Mouse (Mus musculus): ENCODE measurements around the gene Trmt44. TPM values are rescaled to one million over a fixed set of nuclear protein-coding genes. Genes with fewer than 3 reads are reported as not detected.

Trmt44 gene
- total RNA-seq (2021): 1 to 10 TPM; 2.1 to 2.2 TPM
- long read RNA-seq, experiment 1, partial matches to known transcripts: 0 of 1 reads
- long read RNA-seq, experiment 1, other reads (novel, unspliced or antisense): 0 of 1 reads
- long read RNA-seq, experiment 2, partial matches to known transcripts: 0 of 1 reads
- long read RNA-seq, experiment 2, other reads (novel, unspliced or antisense): 0 of 1 reads

DNA sequence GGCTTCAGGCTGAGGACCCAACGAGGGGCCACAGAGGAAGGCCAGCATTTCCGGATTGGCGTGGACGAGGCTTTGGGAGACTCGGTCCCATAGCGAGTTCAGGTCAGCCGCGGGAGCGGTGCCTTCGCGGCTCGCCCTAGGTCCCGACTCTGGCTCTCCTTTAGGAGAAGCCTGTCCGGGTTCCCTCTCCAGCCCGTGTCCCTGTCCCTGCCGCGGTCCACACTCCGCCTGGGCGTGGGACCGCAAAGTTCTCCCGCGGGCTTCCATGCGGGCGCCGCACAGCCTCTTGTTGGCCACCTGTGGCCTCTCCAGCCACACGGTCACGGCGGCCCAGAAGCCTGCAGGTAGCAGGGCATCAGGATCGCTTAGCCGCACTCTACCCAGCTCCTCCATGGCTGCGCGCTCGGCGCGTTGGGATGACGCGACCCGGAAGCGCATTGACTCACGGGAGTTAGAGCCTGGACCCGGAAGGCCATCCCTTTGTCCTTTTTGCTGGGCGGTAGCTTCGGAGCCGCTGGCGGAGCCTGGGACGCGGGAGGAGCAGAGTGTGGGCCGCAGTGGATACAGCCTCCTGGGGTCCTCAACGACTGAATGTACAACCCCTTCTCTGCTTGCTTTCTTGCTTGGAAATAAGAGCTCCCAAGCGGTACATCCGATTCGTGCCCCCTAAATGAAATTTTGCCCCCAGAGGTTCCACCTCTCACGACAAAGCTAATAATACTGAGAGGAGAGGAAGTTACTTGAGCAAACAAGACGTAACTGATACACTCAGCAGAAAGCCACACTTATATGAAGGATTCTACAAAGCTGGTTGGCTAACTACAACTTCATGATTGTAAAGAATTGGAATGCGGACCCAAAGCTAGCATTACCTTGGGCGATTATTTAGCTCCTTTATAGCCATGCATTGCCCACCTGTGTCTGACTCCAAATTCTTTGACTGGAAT, at the start of gene Trmt44:
Trmt44 (minus strand) TSS at position 418 of the 947 bp plus-strand sequence.
- peak; percentile 96 for DNase-seq

GRCm38 (mm10) chr5:35623831-35624230, 49.0 kb upstream of the Trmt44 start:
- DNase-seq: no peak

GRCm38 (mm10) chr5:35621114-35621513, 46.2 kb upstream of the Trmt44 start:
- DNase-seq: no peak

GRCm38 (mm10) chr5:35616943-35617342, 42.1 kb upstream of the Trmt44 start:
- DNase-seq: no peak

- DNase-seq: no peak
These were observed 37.9 kb upstream of the Trmt44 start for GRCm38 (mm10) chr5:35612722-35613121.

- DNase-seq: peak in 1 of 2 experiments; percentile 56
These were observed 37.0 kb upstream of the Trmt44 start for GRCm38 (mm10) chr5:35611900-35612299.

DNA sequence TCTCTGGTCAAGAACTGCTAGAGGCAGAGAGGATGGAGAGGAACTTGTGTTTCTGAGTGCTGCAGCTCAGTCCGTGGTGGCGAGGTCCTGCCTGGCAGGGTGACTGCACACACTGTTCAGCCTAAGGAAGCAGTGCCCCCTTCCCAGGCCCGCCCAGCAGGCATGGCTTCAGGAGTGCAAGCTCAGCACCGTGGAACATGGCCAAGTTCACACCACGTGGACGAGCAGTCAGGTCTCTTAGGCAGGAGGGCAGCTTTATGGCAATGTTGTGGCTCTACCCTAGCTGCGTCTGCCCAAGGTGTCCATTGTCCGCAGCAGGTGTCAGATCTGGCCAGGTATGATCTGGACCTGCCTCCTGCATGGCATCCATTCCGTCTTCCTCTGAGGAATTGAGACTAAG, 36.3 kb upstream of the Trmt44 start:
- no peak for DNase-seq

DNA sequence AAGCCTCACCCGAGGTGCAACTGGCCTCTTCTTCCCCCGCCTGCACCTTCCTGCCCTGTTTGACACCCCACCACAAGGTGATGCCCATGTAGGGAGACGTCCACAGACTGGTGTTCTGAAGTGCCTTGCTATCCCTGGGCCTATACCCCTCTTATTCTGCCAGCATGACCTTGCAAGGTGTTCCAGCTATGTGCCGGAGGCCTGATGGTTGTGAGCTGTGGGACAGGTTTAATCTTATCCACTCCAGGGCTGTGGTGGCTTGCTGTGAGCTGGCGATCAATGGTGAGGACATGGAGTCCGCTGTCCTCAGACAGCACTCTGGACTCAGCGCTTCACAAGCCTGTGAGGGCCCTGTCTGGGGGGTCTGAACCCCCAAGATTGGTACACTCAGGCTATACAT, 35.5 kb upstream of the Trmt44 start:
- no peak for DNase-seq

DNA sequence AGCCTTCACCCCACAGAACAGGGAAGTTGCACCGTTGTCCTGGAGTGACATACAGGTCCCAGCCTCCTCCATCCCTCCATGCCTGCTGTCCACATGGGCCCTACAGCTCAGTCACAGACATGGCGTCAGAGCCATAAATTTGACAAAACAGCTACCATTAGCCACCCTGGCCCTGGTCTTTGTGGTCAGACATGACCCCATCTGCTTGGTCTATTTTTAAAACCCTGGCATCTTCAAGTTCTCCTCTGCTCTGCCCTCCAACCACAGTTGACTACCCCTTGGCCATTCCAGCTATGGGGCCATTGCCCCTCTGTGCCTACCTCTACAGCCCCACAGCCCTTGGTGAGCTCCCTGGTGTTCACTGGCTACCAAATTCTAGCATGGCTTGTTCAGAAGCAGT, 35.1 kb upstream of the Trmt44 start:
- DNase-seq: no peak

DNA sequence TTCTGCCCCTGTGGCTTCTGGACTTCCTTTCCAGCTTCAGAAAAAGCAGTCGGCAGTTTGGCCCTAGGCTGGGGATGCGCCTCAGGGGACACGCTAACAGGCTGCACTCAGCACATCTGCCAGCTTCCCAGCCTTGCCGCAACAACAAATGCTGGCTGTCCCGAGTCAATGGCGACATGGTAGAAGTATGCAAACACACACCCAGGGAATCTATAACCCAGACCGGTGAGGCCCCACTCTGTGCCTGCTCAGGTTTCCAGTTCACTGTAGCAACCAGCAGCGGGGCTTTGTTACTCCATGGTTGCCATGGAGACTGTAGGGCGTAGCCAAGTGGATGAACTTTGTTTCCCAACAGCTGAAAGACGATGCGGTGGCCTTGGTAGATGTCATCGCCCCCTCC, 34.5 kb upstream of the Trmt44 start:
- peak; percentile 78 to 89 for DNase-seq

DNA sequence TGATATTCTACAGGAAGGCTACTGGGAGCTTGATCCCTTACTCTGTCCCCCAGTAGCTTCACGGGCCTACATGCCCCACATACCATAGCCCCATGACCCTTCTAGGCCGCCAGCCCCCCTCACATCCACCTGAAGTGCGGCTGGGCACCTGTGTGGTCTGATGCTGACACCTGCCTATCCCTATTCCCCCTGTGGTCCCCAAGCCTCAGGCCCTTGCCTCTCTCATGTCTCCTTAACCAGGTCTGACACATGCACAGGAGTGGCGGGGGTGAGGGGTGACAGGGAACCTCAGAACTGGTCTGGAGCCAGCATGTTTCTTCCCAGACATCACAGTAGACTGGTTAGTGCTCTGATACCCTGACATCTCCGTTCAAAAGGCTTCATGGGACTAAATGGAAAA, 33.7 kb upstream of the Trmt44 start:
- no peak for DNase-seq

DNA sequence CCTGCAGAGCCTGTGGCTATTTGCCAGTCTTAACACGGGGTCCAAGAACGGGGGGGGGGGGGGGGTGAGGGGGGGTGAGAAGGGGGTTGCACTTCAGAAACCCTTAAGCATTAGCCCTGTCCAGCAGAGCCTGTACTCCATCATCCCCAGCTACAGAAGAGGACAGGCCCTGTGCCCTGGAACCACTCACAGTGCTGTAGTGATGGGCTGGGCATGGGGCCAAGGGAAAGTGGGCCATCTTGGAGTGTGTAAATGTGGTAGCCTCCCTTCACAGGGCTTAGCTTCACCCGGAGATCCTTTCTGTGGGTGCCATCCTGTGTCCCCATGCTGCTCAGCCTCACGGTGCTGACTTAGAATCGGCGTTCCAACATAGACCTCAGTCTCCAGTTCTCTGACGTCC, 32.9 kb upstream of the Trmt44 start:
- DNase-seq: peak; percentile 68 to 72

DNA sequence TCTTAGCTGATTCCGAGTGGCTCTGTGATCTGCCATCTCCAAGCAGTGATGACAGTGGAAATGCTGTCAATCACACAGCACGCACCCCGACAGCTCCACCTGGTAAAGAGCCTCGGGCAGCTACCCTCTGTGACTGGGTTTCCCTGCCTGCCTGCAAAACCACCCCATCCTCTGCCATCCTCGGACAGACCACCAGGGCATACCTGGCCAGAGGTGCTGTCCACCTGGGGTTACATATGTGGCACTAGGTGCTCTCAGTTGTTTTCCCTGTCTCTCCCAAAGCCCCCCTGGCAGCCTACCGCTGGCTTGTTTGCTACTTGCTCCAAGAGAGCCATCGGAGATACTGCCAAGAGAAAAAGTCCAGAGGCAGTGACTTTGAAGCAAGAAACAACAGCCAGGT, 31.9 kb upstream of the Trmt44 start:
- DNase-seq: no peak

- DNase-seq: no peak
These were observed 30.5 kb upstream of the Trmt44 start for GRCm38 (mm10) chr5:35605355-35605754.

- peak; percentile 51 to 63 for DNase-seq
These were observed 26.7 kb upstream of the Trmt44 start for GRCm38 (mm10) chr5:35601526-35601925.

GRCm38 (mm10) chr5:35600233-35600632, 25.4 kb upstream of the Trmt44 start:
- peak in 1 of 2 experiments; percentile 63 for DNase-seq

DNA sequence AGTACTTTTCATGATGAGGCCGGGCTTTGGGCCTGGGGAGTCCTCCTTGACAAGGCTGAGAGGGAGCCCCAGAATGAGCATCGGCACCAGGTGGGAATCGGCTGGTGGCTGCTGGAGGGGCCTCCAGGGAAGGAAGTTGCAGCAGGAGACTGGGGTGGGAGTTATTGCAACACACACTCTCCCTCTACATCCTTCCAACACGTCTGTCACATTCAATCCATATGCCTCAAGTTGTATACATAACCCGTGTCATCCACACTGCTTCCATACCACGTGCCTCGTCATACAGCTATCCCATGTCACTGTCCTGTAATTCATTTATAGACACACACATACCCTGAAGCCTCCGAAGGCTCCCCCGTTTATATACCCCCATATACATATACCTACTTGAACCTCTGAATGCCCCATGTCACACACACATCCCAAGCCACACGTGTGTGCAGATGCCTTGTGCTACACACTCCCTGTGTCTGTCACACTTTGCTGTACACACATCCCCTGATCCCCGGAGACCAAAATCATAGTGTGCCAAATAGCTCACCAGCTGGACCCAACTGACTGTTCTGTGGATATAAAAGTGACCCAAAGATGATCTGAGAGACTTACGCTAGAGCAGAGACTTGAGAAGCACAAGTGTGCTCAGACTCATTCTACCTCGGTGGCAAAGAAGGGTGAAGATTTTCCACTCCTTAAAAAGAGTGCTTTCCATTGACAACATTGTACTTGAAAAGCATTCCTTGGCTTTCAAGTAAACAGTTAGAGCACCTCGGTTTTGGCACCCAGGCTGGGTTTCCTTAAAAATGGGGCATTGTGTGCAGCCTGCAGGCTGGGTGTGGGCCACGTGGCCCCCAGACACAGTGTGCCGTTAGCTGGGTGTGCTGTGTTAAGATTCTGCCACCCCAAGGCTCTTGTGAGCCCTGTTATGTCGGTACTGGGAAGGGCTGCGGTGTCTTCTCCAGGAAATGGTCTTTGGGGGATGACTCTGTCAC, 21.6 kb upstream of the Trmt44 start:
- DNase-seq: no peak

DNA sequence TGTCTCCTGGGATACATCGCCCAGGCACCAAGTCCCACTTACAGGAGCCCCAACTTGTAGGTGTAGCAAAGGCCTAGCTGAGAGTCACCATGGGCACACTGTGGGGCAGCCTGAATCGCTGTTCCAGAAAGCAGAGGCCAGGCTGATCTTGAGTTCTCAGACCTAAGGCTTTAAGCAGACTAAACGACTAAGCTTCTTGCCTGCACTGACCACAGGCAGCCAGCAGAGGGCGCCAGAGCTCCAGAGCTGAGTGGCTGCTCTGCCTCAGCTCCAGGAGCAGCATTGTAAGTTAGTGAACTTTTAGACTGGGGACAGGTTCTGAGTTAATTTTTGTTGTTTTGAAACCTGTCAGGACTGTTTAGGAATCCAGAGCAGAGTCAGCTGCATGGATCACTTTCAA, 20.8 kb upstream of the Trmt44 start:
- DNase-seq: peak; percentile 68 to 84

DNA sequence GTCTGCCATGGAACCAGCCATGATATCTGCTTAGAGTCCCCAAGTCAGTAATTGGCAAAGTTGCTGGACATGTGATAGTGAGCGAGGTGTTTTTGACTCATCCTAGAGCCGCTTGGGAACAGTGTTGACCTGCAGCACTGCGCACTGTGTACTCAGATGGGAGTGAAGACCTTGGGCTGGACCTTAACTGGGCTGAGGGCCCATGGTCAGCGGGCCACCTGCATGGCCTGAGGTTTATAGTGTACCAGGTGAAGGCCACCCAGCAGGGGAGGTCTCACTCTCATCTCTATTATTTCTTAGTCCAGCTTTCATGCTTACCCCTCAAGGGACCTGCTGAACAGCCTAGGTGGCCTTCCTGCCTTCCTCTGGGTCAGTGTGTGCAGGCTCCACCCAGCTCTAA, 19.9 kb upstream of the Trmt44 start:
- no peak for DNase-seq

DNA sequence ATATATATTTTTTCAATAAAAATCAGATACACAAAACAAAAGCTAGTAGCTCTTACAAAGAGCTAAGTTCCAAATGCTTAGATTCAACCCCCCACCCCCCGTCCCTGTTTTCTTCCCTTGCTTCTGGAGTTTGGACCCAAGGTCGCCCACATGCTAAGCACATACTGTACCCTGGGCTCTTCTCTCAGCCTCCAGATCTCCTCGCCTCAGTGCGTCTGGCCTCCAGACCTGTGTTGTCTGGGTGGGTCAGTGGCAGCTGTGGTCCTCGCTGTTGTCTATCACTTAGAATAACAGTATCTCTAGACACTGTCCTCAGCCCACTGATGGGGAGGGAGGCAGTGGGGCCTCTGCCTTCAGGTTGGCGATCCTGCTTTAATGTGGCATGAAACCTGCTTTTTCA, 18.4 kb upstream of the Trmt44 start:
- no peak for DNase-seq

GRCm38 (mm10) chr5:35592824-35593223, 18.0 kb upstream of the Trmt44 start:
- DNase-seq: no peak

DNA sequence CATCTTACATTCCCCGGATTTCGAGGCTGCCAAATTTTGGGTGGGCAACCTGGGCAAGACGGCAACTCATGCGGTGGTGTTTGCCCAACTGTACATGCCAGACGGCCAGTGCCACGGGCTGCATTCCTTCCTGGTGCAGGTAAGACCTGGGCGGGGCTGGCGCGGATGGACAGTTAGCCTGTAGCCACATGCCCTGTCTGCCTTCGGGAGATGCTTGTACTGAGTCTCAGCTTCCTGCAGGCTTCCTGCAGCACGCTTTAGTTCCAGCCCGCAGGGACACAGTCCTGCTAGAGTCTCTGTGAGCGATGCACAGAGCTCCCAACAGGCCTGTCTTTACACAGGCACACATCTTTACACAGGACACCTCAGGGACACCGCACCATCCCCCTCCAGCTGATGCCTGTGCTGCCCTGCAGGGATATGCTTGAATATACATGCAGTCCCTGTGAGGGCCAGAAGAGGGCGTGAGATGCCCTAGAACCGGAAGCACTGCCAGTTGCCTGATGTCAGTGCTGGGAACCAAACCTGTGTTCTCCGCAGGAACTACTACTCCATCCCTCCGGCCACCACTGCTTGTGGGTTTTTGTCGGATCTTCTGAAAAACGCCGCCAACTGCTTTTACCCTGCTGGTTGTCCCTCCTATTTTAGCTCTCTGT, 17.3 kb upstream of the Trmt44 start:
- no peak for DNase-seq

Data from heart, adult 18-20 months (tissue).